Mouse (Mus musculus): ENCODE results near the gene Cks2. TPM values are rescaled to one million over a fixed set of nuclear protein-coding genes. Genes with fewer than 3 reads are reported as not detected.
"Not testable (repeated sequence)": the region's sequence is repeated elsewhere in the genome, so short reads cannot be mapped to it uniquely, and the experiment has no call there.

The Cks2 gene
- polyA plus RNA-seq, 1 experiment from 2014 or later: 330 TPM

DNA sequence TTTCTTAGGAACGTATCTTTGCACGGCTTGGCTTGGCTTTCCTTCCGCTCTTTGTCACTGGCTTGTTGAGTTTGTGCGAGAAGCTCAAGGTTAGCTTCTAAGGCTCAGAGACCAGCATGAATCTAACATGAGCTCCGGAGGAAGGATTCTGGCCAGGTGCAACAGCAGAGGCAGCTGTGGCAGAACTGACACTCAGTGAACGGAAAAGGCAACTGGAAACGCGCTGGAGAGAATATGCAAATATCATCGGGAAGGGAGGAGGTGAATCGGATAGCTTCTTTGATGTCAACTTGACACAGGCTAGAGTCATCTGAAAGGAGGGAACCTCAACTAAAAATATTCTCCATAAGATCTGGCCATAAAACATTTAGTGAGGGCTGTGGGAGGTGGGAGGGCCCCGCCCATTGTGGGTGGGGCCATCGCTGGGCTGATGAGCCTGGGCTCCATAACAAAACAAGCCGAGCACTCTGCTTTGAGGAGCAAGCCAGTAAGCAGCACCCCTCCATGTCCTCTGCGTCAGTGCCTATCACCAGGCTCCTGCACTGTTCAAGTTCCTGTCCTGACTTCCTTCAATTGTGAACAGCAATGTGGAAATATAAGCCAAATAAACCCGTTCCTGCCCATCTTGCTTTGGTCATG lies 13.6 kb upstream of the Cks2 start:
- ATAC-seq (ENCODE audit: low read depth): no peak
- Histone ChIP-seq H3K9me3 (replicated peaks; ENCODE audit: control insufficient read depth, low read length) (no peaks in the 10 kb centered on the region), H3K27ac (ENCODE audit: low read length) (no peak overlapping the region), H3K4me1 (ENCODE audit: control insufficient read depth, low read depth, low read length) (no peaks in the 10 kb centered on the region), H3K36me3 (ENCODE audit: control insufficient read depth, insufficient read depth) (no peaks in the 10 kb centered on the region; the same call in 1 of the 2 replicates), H3K9ac (ENCODE audit: low read depth, low read length) (no peak overlapping the region), H3K4me2 (ENCODE audit: low read depth, low read length) (no peak overlapping the region), H3K4me3 (ENCODE audit: low read depth, low read length) (no peak overlapping the region), H3K27me3 (ENCODE audit: control insufficient read depth, insufficient read depth, low read depth, low read length) (no peaks in the 10 kb centered on the region)
- 66% methylated on average over 15 of the region's 15 CpGs for WGBS (ENCODE audit: insufficient replicate concordance)

DNA sequence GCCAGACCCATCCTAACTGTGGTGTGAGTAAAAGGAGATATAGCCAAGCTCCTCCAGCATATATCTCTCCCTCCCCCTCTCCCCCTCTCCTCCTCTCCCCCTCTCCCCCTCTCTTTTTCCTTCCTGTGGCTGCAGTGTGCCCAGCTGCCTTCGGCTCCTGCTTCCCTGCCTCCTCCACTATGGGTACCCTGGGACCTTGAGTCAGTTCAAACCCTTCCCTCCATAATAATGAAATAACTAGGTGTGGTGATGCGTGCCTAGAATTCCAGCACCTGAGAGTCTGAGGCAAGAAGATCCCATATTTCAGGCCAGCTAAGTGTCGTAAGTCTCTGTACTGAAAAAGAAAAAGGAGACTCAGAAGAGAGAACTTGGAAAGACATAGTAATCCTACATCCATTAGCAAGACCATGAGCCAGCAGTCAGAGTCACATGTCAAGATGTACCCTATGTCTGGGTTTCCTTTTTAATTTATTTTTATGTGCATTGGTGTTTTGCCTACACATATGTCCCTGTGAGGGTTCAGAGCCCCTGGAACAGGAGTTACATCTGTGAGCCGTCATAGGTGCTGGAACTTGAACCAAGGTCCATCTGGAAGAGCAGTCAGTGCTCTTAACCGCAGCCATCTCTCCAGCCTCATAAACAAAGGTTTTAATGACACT lies 12.3 kb upstream of the Cks2 start:
- H3K27me3 ChIP-seq (ENCODE audit: control insufficient read depth, insufficient read depth, low read depth, low read length): no peaks in the 10 kb centered on the region
- H3K4me1 ChIP-seq (ENCODE audit: control insufficient read depth, low read depth, low read length): no peaks in the 10 kb centered on the region
- H3K4me3 ChIP-seq (ENCODE audit: low read depth, low read length): no peak overlapping the region
- no peak overlapping the region for H3K27ac ChIP-seq (ENCODE audit: low read length)
- H3K9ac ChIP-seq (ENCODE audit: low read depth, low read length): no peak overlapping the region
- ATAC-seq (ENCODE audit: low read depth): no peak
- H3K4me2 ChIP-seq (ENCODE audit: low read depth, low read length): no peak overlapping the region
- H3K9me3 ChIP-seq (replicated peaks; ENCODE audit: control insufficient read depth, low read length): no peaks in the 10 kb centered on the region
- no peaks in the 10 kb centered on the region; the same call in 1 of the 2 replicates for H3K36me3 ChIP-seq (ENCODE audit: control insufficient read depth, insufficient read depth)
- WGBS (ENCODE audit: insufficient replicate concordance): 71% methylated on average over 5 of the region's 5 CpGs

DNA sequence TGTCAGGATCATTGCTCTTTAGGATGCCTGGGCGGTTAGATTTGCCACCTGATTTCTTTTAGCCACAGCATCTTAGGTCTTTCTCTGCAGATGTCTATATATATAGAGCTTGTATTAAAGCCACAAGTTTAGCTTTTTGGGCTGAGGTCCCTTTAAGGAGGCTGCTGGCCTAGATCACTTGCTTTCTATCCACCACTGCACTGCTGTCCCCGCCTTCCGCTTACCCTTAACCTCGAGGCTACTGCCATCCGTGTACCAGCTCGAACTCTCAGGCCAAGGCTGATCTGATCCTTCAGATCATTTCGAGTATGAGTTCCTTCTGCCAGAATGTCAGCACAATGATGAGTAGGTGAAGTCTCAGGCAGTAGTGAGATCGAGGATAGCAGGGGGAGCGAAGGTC lies 9.6 kb upstream of the Cks2 start:
- H3K4me2 ChIP-seq (ENCODE audit: low read depth, low read length); H3K9me3 ChIP-seq (replicated peaks; ENCODE audit: control insufficient read depth, low read length); H3K36me3 ChIP-seq (ENCODE audit: control insufficient read depth, insufficient read depth); H3K4me3 ChIP-seq (ENCODE audit: low read depth, low read length); H3K27me3 ChIP-seq (ENCODE audit: control insufficient read depth, insufficient read depth, low read depth, low read length); H3K27ac ChIP-seq (ENCODE audit: low read length); ATAC-seq (ENCODE audit: low read depth); H3K9ac ChIP-seq (ENCODE audit: low read depth, low read length); H3K4me1 ChIP-seq (ENCODE audit: control insufficient read depth, low read depth, low read length): not testable (repeated sequence)
- 61% methylated on average over 4 of the region's 9 CpGs for WGBS (ENCODE audit: insufficient replicate concordance)

DNA sequence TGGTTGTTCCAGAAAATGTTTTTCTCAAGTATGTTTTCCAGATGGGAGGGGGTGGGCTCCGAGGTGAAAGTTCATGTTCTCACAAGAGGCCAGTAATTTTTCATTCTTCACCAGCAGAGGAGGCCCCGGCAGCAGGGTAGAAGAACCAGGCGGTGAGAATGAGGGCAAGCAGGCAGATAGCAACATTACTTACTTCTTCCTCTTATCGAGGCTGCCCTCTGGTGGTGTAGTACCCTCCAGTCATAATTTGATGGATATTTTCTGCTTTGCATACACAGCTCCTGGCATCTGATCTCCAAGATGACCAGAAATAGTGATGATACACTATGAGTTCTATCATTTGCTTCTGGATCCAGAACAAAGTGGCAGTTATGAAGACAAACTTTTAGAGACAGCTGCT lies 6.1 kb upstream of the Cks2 start:
- Histone ChIP-seq H3K4me3 (ENCODE audit: low read depth, low read length) (no peak overlapping the region), H3K4me2 (ENCODE audit: low read depth, low read length) (no peak overlapping the region), H3K27me3 (ENCODE audit: control insufficient read depth, insufficient read depth, low read depth, low read length) (no peaks in the 10 kb centered on the region), H3K36me3 (ENCODE audit: control insufficient read depth, insufficient read depth) (no peaks in the 10 kb centered on the region), H3K9me3 (replicated peaks; ENCODE audit: control insufficient read depth, low read length) (no peaks in the 10 kb centered on the region), H3K4me1 (ENCODE audit: control insufficient read depth, low read depth, low read length) (peaks cover 6% of the 10 kb centered on the region), H3K27ac (ENCODE audit: low read length) (no peak overlapping the region), H3K9ac (ENCODE audit: low read depth, low read length) (no peak overlapping the region)
- WGBS (ENCODE audit: insufficient replicate concordance): 66% methylated on average over 4 of the region's 4 CpGs
- no peak for ATAC-seq (ENCODE audit: low read depth)

- no peaks in the 10 kb centered on the region for H3K9me3 ChIP-seq (replicated peaks; ENCODE audit: control insufficient read depth, low read length)
- H3K9ac ChIP-seq (ENCODE audit: low read depth, low read length): no peak overlapping the region
- H3K27me3 ChIP-seq (ENCODE audit: control insufficient read depth, insufficient read depth, low read depth, low read length): no peaks in the 10 kb centered on the region
- peaks cover 9% of the 10 kb centered on the region for H3K4me1 ChIP-seq (ENCODE audit: control insufficient read depth, low read depth, low read length)
- H3K4me2 ChIP-seq (ENCODE audit: low read depth, low read length): no peak overlapping the region
- WGBS (ENCODE audit: insufficient replicate concordance): 80% methylated on average over 3 of the region's 3 CpGs
- no peak overlapping the region for H3K27ac ChIP-seq (ENCODE audit: low read length)
- no peak for ATAC-seq (ENCODE audit: low read depth)
- no peak overlapping the region for H3K4me3 ChIP-seq (ENCODE audit: low read depth, low read length)
- no peaks in the 10 kb centered on the region for H3K36me3 ChIP-seq (ENCODE audit: control insufficient read depth, insufficient read depth)
These were observed 3.6 kb upstream of the Cks2 start for GRCm38 (mm10) chr13:51641424-51641823.

DNA sequence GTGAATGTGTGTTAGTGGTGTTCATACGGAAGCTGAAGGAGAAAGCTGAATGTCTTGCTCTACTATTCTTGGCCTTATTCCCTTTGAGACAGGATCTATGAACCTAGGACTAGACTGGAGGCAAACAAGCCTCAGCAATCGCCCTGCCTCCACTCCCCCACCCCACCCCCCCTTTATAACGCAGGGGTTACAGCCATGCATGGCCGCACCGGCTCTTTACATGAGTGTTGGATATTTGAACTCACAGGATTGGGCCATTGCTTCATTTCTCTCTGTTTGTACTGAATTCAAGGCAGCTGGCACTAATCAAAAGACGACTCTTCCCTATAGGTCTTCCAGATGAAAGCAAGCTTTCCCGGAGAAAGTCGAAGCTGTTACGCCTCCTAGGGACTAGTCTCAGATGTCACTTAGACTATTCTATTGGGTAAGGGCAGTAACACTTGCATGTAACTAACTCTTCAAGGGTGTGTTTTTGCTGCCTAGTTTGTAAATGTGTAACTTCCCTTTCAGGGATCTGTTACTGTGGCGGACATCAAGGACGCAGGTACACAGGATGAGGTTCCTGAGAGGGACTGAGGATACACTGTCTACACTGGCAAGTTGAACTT lies 2.8 kb upstream of the Cks2 start:
- ATAC-seq (ENCODE audit: low read depth): no peak
- Histone ChIP-seq H3K36me3 (ENCODE audit: control insufficient read depth, insufficient read depth) (no peaks in the 10 kb centered on the region), H3K4me2 (ENCODE audit: low read depth, low read length) (peak overlapping the region; percentile 31), H3K4me3 (ENCODE audit: low read depth, low read length) (peak overlapping the region; percentile 32), H3K27ac (ENCODE audit: low read length) (peak overlapping the region; percentile 63), H3K4me1 (ENCODE audit: control insufficient read depth, low read depth, low read length) (peaks cover 9% of the 10 kb centered on the region), H3K9ac (ENCODE audit: low read depth, low read length) (0 out of 2 replicates have a peak overlapping the region, but pooled peaks have one; percentile 31), H3K9me3 (replicated peaks; ENCODE audit: control insufficient read depth, low read length) (no peaks in the 10 kb centered on the region), H3K27me3 (ENCODE audit: control insufficient read depth, insufficient read depth, low read depth, low read length) (no peaks in the 10 kb centered on the region)
- 43% methylated on average over 11 of the region's 11 CpGs for WGBS (ENCODE audit: insufficient replicate concordance)

DNA sequence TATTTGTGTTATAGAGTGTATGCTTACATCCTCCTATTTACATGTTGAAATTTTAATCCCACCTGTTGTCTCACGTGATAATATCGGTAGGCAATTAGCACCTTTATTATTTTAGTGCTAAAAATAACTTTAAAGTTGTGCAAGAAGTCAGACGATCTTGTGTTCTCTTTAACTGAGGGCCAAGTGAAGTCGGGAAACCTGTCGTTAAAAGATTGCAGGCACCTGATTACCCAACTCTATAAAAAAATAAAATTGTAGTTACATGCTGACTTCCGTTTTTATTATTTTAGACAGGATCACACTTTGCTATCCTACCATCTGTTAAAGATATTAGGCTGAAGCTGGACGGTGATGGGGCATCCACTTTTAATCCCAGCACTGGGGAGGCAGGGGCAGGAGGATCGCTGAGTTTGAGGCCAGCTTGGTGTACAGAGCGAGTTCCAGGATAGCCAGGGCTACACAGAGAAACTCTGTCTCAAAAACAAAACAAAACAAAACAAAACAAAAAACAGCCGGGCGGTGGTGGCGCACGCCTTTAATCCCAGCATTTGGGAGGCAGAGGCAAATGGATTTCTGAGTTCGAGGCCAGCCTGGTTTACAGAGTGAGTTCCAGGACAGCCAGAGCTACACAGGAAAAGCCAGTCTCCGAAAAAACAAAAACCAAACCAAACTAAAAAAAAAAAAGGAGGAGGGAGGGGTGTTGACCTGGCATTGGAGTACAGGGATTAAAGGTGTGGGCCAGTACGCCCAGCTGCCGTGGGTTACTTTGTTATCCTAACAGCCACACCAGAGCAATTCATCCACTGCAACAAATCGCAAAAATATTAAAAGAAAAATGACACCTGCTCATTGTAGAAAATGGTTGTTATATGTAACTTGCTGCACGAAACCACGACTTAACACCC lies 856 bp upstream of the Cks2 start:
- Histone ChIP-seq H3K9ac (ENCODE audit: low read depth, low read length) (peak overlapping the region; percentile 78), H3K4me3 (ENCODE audit: low read depth, low read length) (peak overlapping the region; percentile 98), H3K9me3 (replicated peaks; ENCODE audit: control insufficient read depth, low read length) (no peaks in the 10 kb centered on the region), H3K27me3 (ENCODE audit: control insufficient read depth, insufficient read depth, low read depth, low read length) (no peaks in the 10 kb centered on the region), H3K4me2 (ENCODE audit: low read depth, low read length) (peak overlapping the region; percentile 77), H3K36me3 (ENCODE audit: control insufficient read depth, insufficient read depth) (no peaks in the 10 kb centered on the region), H3K27ac (ENCODE audit: low read length) (peak overlapping the region; percentile 84), H3K4me1 (ENCODE audit: control insufficient read depth, low read depth, low read length) (peaks cover 18% of the 10 kb centered on the region)
- no peak for ATAC-seq (ENCODE audit: low read depth)
- WGBS (ENCODE audit: insufficient replicate concordance): 26% methylated on average over 20 of the region's 20 CpGs

- peak overlapping the region; percentile 95 for H3K27ac ChIP-seq (ENCODE audit: low read length)
- under 1% methylated on average over 7 of the region's 7 CpGs for WGBS (ENCODE audit: insufficient replicate concordance)
These were observed 840 bp downstream of the Cks2 start for GRCm38 (mm10) chr13:51645872-51646271.

More at GRCm38 (mm10) chr13:51645872-51646271, 840 bp downstream of the Cks2 start:
- Histone ChIP-seq H3K36me3 (ENCODE audit: control insufficient read depth, insufficient read depth) (peaks cover 10% of the 10 kb centered on the region), H3K27me3 (ENCODE audit: control insufficient read depth, insufficient read depth, low read depth, low read length) (no peaks in the 10 kb centered on the region), H3K4me2 (ENCODE audit: low read depth, low read length) (peak overlapping the region; percentile 54), H3K9me3 (replicated peaks; ENCODE audit: control insufficient read depth, low read length) (no peaks in the 10 kb centered on the region), H3K4me3 (ENCODE audit: low read depth, low read length) (peak overlapping the region; percentile 98), H3K9ac (ENCODE audit: low read depth, low read length) (peak overlapping the region; percentile 99), H3K4me1 (ENCODE audit: control insufficient read depth, low read depth, low read length) (peaks cover 25% of the 10 kb centered on the region)
- ATAC-seq (ENCODE audit: low read depth): peak; percentile 11; the same call in 1 of the 2 replicates

Data from liver, embryonic 16.5 days (tissue).